Mouse (Mus musculus) neural tube, embryonic 14.5 days (tissue): ENCODE measurements around the gene Limch1. TPM values are rescaled to one million over a fixed set of nuclear protein-coding genes. Genes with fewer than 3 reads are reported as not detected.

Experiments used
- ATAC-seq: fragments of 200-750 bp; cut with Nextera tagmentation; 2 replicates; pipeline ENCODE4 v1.8.0; 2017; ENCODE audit warnings: low read depth, mild to moderate bottlenecking, moderate TSS enrichment, moderate library complexity
- H3K27ac ChIP-seq: fragments of 300-500 bp; sonication (generic); 2 replicates; pipeline ENCODE4 v1.5.1; 2014; ENCODE audit warnings: low read depth, mild to moderate bottlenecking, control low read depth, low read length, moderate library complexity, mixed read lengths
- H3K27me3 ChIP-seq: fragments of 300-500 bp; sonication (generic); 2 replicates; pipeline ENCODE4 v1.6.1; 2014; ENCODE audit warnings: low read length; ENCODE audit not compliant: control insufficient read depth, insufficient read depth
- H3K36me3 ChIP-seq: fragments of 300-500 bp; sonication (generic); 2 replicates; pipeline ENCODE4 v1.6.1; 2014; ENCODE audit warnings: low read length, mixed read lengths; ENCODE audit not compliant: control insufficient read depth, insufficient read depth
- H3K4me1 ChIP-seq: fragments of 300-500 bp; sonication (generic); 2 replicates; pipeline ENCODE4 v1.6.1; 2014; ENCODE audit warnings: low read length; ENCODE audit not compliant: control insufficient read depth, insufficient read depth
- H3K4me2 ChIP-seq: fragments of 300-500 bp; sonication (generic); 2 replicates; pipeline ENCODE4 v1.6.1; 2014; ENCODE audit warnings: mild to moderate bottlenecking, low read depth, low read length, control low read depth
- H3K4me3 ChIP-seq: fragments of 300-500 bp; sonication (generic); 2 replicates; pipeline ENCODE4 v1.5.1; 2014; ENCODE audit warnings: low read depth, low read length, control low read depth, mixed read lengths
- H3K9ac ChIP-seq: fragments of 300-500 bp; sonication (generic); replicated peaks from 2 replicates; pipeline ENCODE4 v1.6.1; 2014; ENCODE audit warnings: low read depth, mild to moderate bottlenecking, control low read depth, low read length, mixed read lengths
- H3K9me3 ChIP-seq: fragments of 300-500 bp; sonication (generic); 2 replicates; pipeline ENCODE4 v1.6.1; 2016; ENCODE audit warnings: low read length; ENCODE audit not compliant: control insufficient read depth
- WGBS: fragments of 180-500 bp; shearing (Covaris S2); extraction: QIAGEN DNeasy Blood & Tissue Kit; methylation state at CpG from one replicate; pipeline ENCODE4 v1.1.7; 2014; 5-methylcytosine and 5-hydroxymethylcytosine counted together
- polyA plus RNA-seq: library from polyadenylated mRNA; unstranded; fragments of >200 nt; fragmentation: Nextera tagmentation; extraction: Ambion mirVana; gene quantifications from 2 replicates; pipeline ENCODE4 v1.2.1, GENCODE M21; 2014

Limch1 gene
- polyA plus RNA-seq, 1 experiment from 2014 or later, result 81.8 TPM

- Histone ChIP-seq H3K9me3 (no peaks in the 10 kb centered on the region), H3K4me1 (no peaks in the 10 kb centered on the region), H3K27ac (no peak overlapping the region), H3K4me2 (no peak overlapping the region), H3K36me3 (no peaks in the 10 kb centered on the region), H3K4me3 (no peak overlapping the region), H3K9ac (no peak overlapping the region), H3K27me3 (peaks cover 60% of the 10 kb centered on the region)
- WGBS, result 17% methylated on average over 4 of the region's 4 CpGs
- no peak for ATAC-seq
Observed at GRCm38 (mm10) chr5:67091766-67092165, 346.1 kb downstream of the Limch1 start.

GRCm38 (mm10) chr5:67093991-67094390, 348.4 kb downstream of the Limch1 start:
- Histone ChIP-seq H3K4me1 (no peaks in the 10 kb centered on the region), H3K9me3 (no peaks in the 10 kb centered on the region), H3K4me2 (no peak overlapping the region), H3K9ac (no peak overlapping the region), H3K27ac (no peak overlapping the region), H3K4me3 (no peak overlapping the region), H3K36me3 (no peaks in the 10 kb centered on the region), H3K27me3 (peaks cover 73% of the 10 kb centered on the region)
- ATAC-seq, result no peak
- 9% methylated on average over 2 of the region's 2 CpGs for WGBS

- Histone ChIP-seq H3K4me1 (no peaks in the 10 kb centered on the region), H3K4me2 (no peak overlapping the region), H3K36me3 (no peaks in the 10 kb centered on the region), H3K9ac (no peak overlapping the region), H3K27ac (no peak overlapping the region), H3K9me3 (no peaks in the 10 kb centered on the region), H3K27me3 (peaks cover 80% of the 10 kb centered on the region), H3K4me3 (no peak overlapping the region)
- no peak for ATAC-seq
- under 1% methylated on average over 15 of the region's 15 CpGs for WGBS
Observed at GRCm38 (mm10) chr5:67095153-67095552, 349.5 kb downstream of the Limch1 start.

GRCm38 (mm10) chr5:67095651-67096377, 350.2 kb downstream of the Limch1 start:
- ATAC-seq, result no peak
- Histone ChIP-seq H3K4me3 (no peak overlapping the region), H3K9ac (no peak overlapping the region), H3K36me3 (no peaks in the 10 kb centered on the region), H3K27ac (no peak overlapping the region), H3K4me1 (no peaks in the 10 kb centered on the region), H3K27me3 (peaks cover 74% of the 10 kb centered on the region), H3K4me2 (peak overlapping the region; percentile 8; the same call in 1 of the 2 replicates), H3K9me3 (no peaks in the 10 kb centered on the region)
- 1% methylated on average over 29 of the region's 47 CpGs for WGBS

- Histone ChIP-seq H3K27ac (no peak overlapping the region), H3K4me3 (no peak overlapping the region), H3K4me1 (no peaks in the 10 kb centered on the region), H3K9ac (no peak overlapping the region), H3K4me2 (peak overlapping the region; percentile 8; the same call in 1 of the 2 replicates), H3K36me3 (no peaks in the 10 kb centered on the region), H3K27me3 (peaks cover 74% of the 10 kb centered on the region), H3K9me3 (no peaks in the 10 kb centered on the region)
- ATAC-seq, result no peak
- WGBS, result 1% methylated on average over 25 of the region's 28 CpGs
Observed at GRCm38 (mm10) chr5:67096378-67096771, 350.7 kb downstream of the Limch1 start.

GRCm38 (mm10) chr5:67097106-67098050, 351.8 kb downstream of the Limch1 start:
- H3K27ac ChIP-seq, result no peak overlapping the region
- 2% methylated on average over 41 of the region's 41 CpGs for WGBS
- H3K9me3 ChIP-seq, result no peaks in the 10 kb centered on the region
- no peak overlapping the region for H3K4me2 ChIP-seq
- no peaks in the 10 kb centered on the region for H3K4me1 ChIP-seq
- H3K9ac ChIP-seq, result no peak overlapping the region
- no peaks in the 10 kb centered on the region for H3K36me3 ChIP-seq
- H3K4me3 ChIP-seq, result no peak overlapping the region
- ATAC-seq, result no peak
- peaks cover 75% of the 10 kb centered on the region for H3K27me3 ChIP-seq

- H3K4me3 ChIP-seq, result no peak overlapping the region
- no peak overlapping the region for H3K4me2 ChIP-seq
- H3K9ac ChIP-seq, result no peak overlapping the region
- H3K27ac ChIP-seq, result no peak overlapping the region
- WGBS, result under 1% methylated on average over 23 of the region's 23 CpGs
- no peaks in the 10 kb centered on the region for H3K4me1 ChIP-seq
- peaks cover 74% of the 10 kb centered on the region for H3K27me3 ChIP-seq
- no peaks in the 10 kb centered on the region for H3K9me3 ChIP-seq
- no peak for ATAC-seq
- no peaks in the 10 kb centered on the region for H3K36me3 ChIP-seq
Observed at GRCm38 (mm10) chr5:67098051-67098732, 352.6 kb downstream of the Limch1 start.

GRCm38 (mm10) chr5:67098733-67099323, 353.2 kb downstream of the Limch1 start, which contains the start of gene Phox2b:
Gene Phox2b, minus strand, starts transcription at chr5:67099301.
- no peaks in the 10 kb centered on the region for H3K36me3 ChIP-seq
- no peak within 1 kb of the TSS for H3K9ac ChIP-seq
- no peak within 1 kb of the TSS for H3K4me2 ChIP-seq
- H3K27ac ChIP-seq, result no peak within 1 kb of the TSS
- H3K4me1 ChIP-seq, result no peaks in the 10 kb centered on the region
- ATAC-seq, result no peak
- WGBS, result 1% methylated on average over 16 of the region's 16 CpGs
- no peak within 1 kb of the TSS for H3K4me3 ChIP-seq
- no peaks in the 10 kb centered on the region for H3K9me3 ChIP-seq
- H3K27me3 ChIP-seq, result peaks cover 74% of the 10 kb centered on the region
